Mouse (Mus musculus): ENCODE measurements at regions not wholly inside any gene's neighbourhood (a gene's known extent, or its start where the extent isn't known, plus 50 kb on each side); places are given as distances from the start of the nearest gene placed in this dataset.

GRCm38 (mm10) chr5:84934369-84934768 is 517.2 kb upstream of the Epha5 start:
- WGBS (ENCODE audit: insufficient replicate concordance), result 79% methylated on average over 1 of the region's 1 CpGs
- Histone ChIP-seq H3K27ac (no peak overlapping the region), H3K4me2 (no peak overlapping the region), H3K4me3 (replicated peaks) (no peak overlapping the region), H3K9ac (no peak overlapping the region), H3K27me3 (no peaks in the 10 kb centered on the region), H3K36me3 (no peaks in the 10 kb centered on the region), H3K9me3 (replicated peaks) (no peaks in the 10 kb centered on the region; the same call in 1 of the 2 replicates), H3K4me1 (replicated peaks) (no peaks in the 10 kb centered on the region)
- ATAC-seq (ENCODE audit: low read depth), result no peak
- DNase-seq, result no peak

GRCm38 (mm10) chr5:84917631-84918292 is 500.6 kb upstream of the Epha5 start:
- DNase-seq (no peak), ATAC-seq (ENCODE audit: low read depth) (no peak)
- no peak overlapping the region for H3K4me3 ChIP-seq (replicated peaks)
- no peak overlapping the region for H3K27ac ChIP-seq
- H3K36me3 ChIP-seq, result no peaks in the 10 kb centered on the region
- no peaks in the 10 kb centered on the region for H3K27me3 ChIP-seq
- H3K4me2 ChIP-seq, result no peak overlapping the region
- H3K4me1 ChIP-seq (replicated peaks), result no peaks in the 10 kb centered on the region
- H3K9me3 ChIP-seq (replicated peaks), result no peaks in the 10 kb centered on the region
- H3K9ac ChIP-seq, result no peak overlapping the region
- WGBS (ENCODE audit: insufficient replicate concordance), result 61% methylated on average over 1 of the region's 1 CpGs

- H3K27ac ChIP-seq, result no peak overlapping the region
- no peak overlapping the region for H3K9ac ChIP-seq
- no peaks in the 10 kb centered on the region for H3K36me3 ChIP-seq
- no peaks in the 10 kb centered on the region for H3K4me1 ChIP-seq (replicated peaks)
- no peak overlapping the region for H3K4me3 ChIP-seq (replicated peaks)
- no peaks in the 10 kb centered on the region for H3K27me3 ChIP-seq
- 45% methylated on average over 4 of the region's 4 CpGs for WGBS (ENCODE audit: insufficient replicate concordance)
- ATAC-seq (ENCODE audit: low read depth) (no peak), DNase-seq (no peak)
- no peak overlapping the region for H3K4me2 ChIP-seq
- H3K9me3 ChIP-seq (replicated peaks), result no peaks in the 10 kb centered on the region
These were observed 484.5 kb upstream of the Epha5 start for GRCm38 (mm10) chr5:84901669-84902068.

GRCm38 (mm10) chr5:84897535-84897934 is 480.4 kb upstream of the Epha5 start:
- DNase-seq, result no peak
- Histone ChIP-seq H3K27ac (no peak overlapping the region), H3K4me2 (no peak overlapping the region), H3K9ac (no peak overlapping the region), H3K4me1 (replicated peaks) (no peaks in the 10 kb centered on the region), H3K4me3 (replicated peaks) (no peak overlapping the region), H3K27me3 (no peaks in the 10 kb centered on the region), H3K36me3 (no peaks in the 10 kb centered on the region), H3K9me3 (replicated peaks) (0 out of 2 replicates have a peak, but pooled peaks cover 2% of the 10 kb centered on the region)
- no peak for ATAC-seq (ENCODE audit: low read depth)
- WGBS (ENCODE audit: insufficient replicate concordance), result 92% methylated on average over 1 of the region's 1 CpGs

GRCm38 (mm10) chr5:84853622-84854021 is 436.4 kb upstream of the Epha5 start:
- no peak overlapping the region for H3K27ac ChIP-seq
- no peak overlapping the region for H3K4me3 ChIP-seq (replicated peaks)
- no peaks in the 10 kb centered on the region for H3K9me3 ChIP-seq (replicated peaks)
- H3K4me1 ChIP-seq (replicated peaks), result no peaks in the 10 kb centered on the region
- no peak overlapping the region for H3K4me2 ChIP-seq
- no peaks in the 10 kb centered on the region for H3K36me3 ChIP-seq
- H3K9ac ChIP-seq, result no peak overlapping the region
- no peaks in the 10 kb centered on the region for H3K27me3 ChIP-seq
- WGBS (ENCODE audit: insufficient replicate concordance), result 52% methylated on average over 1 of the region's 1 CpGs
- peak; percentile 54; the same call in 1 of the 2 replicates for ATAC-seq (ENCODE audit: low read depth)
- DNase-seq, result no peak

GRCm38 (mm10) chr5:84849175-84849574 is 432.0 kb upstream of the Epha5 start:
- Histone ChIP-seq H3K4me3 (replicated peaks) (no peak overlapping the region), H3K9ac (no peak overlapping the region), H3K27ac (no peak overlapping the region), H3K9me3 (replicated peaks) (no peaks in the 10 kb centered on the region), H3K4me1 (replicated peaks) (no peaks in the 10 kb centered on the region), H3K36me3 (no peaks in the 10 kb centered on the region), H3K27me3 (no peaks in the 10 kb centered on the region), H3K4me2 (no peak overlapping the region)
- no peak for DNase-seq
- no peak for ATAC-seq (ENCODE audit: low read depth)

- H3K9me3 ChIP-seq (replicated peaks), result no peaks in the 10 kb centered on the region
- no peaks in the 10 kb centered on the region for H3K4me1 ChIP-seq (replicated peaks)
- no peak overlapping the region for H3K27ac ChIP-seq
- no peaks in the 10 kb centered on the region for H3K27me3 ChIP-seq
- no peak overlapping the region for H3K4me2 ChIP-seq
- no peaks in the 10 kb centered on the region for H3K36me3 ChIP-seq
- ATAC-seq (ENCODE audit: low read depth) (no peak), DNase-seq (no peak)
- WGBS (ENCODE audit: insufficient replicate concordance), result 41% methylated on average over 2 of the region's 2 CpGs
- no peak overlapping the region for H3K4me3 ChIP-seq (replicated peaks)
- no peak overlapping the region for H3K9ac ChIP-seq
These were observed 431.6 kb upstream of the Epha5 start for GRCm38 (mm10) chr5:84848765-84849164.

GRCm38 (mm10) chr5:84811460-84811859 is 394.3 kb upstream of the Epha5 start:
- no peak for ATAC-seq (ENCODE audit: low read depth)
- no peaks in the 10 kb centered on the region for H3K36me3 ChIP-seq
- 54% methylated on average over 2 of the region's 2 CpGs for WGBS (ENCODE audit: insufficient replicate concordance)
- H3K9me3 ChIP-seq (replicated peaks), result no peaks in the 10 kb centered on the region
- no peak for DNase-seq
- no peaks in the 10 kb centered on the region for H3K4me1 ChIP-seq (replicated peaks)
- H3K4me3 ChIP-seq (replicated peaks), result no peak overlapping the region
- no peak overlapping the region for H3K27ac ChIP-seq
- H3K9ac ChIP-seq, result no peak overlapping the region
- H3K27me3 ChIP-seq, result no peaks in the 10 kb centered on the region
- no peak overlapping the region for H3K4me2 ChIP-seq

GRCm38 (mm10) chr5:84810844-84811243 is 393.7 kb upstream of the Epha5 start:
- Histone ChIP-seq H3K4me3 (replicated peaks) (no peak overlapping the region), H3K4me2 (no peak overlapping the region), H3K9ac (no peak overlapping the region), H3K4me1 (replicated peaks) (no peaks in the 10 kb centered on the region), H3K27ac (no peak overlapping the region), H3K9me3 (replicated peaks) (no peaks in the 10 kb centered on the region), H3K27me3 (no peaks in the 10 kb centered on the region), H3K36me3 (no peaks in the 10 kb centered on the region)
- WGBS (ENCODE audit: insufficient replicate concordance), result 68% methylated on average over 3 of the region's 3 CpGs
- ATAC-seq (ENCODE audit: low read depth) (no peak), DNase-seq (no peak)

GRCm38 (mm10) chr5:84762618-84763017 is 345.4 kb upstream of the Epha5 start:
- no peak overlapping the region for H3K4me3 ChIP-seq (replicated peaks)
- DNase-seq (no peak), ATAC-seq (ENCODE audit: low read depth) (no peak)
- no peak overlapping the region for H3K9ac ChIP-seq
- H3K9me3 ChIP-seq (replicated peaks), result no peaks in the 10 kb centered on the region
- no peaks in the 10 kb centered on the region for H3K36me3 ChIP-seq
- 46% methylated on average over 1 of the region's 1 CpGs for WGBS (ENCODE audit: insufficient replicate concordance)
- no peak overlapping the region for H3K27ac ChIP-seq
- H3K4me2 ChIP-seq, result no peak overlapping the region
- H3K4me1 ChIP-seq (replicated peaks), result no peaks in the 10 kb centered on the region
- H3K27me3 ChIP-seq, result no peaks in the 10 kb centered on the region

GRCm38 (mm10) chr5:84752053-84752452 is 334.9 kb upstream of the Epha5 start:
- Histone ChIP-seq H3K27ac (no peak overlapping the region), H3K4me1 (replicated peaks) (no peaks in the 10 kb centered on the region), H3K9ac (no peak overlapping the region), H3K36me3 (no peaks in the 10 kb centered on the region), H3K4me2 (no peak overlapping the region), H3K27me3 (no peaks in the 10 kb centered on the region), H3K4me3 (replicated peaks) (no peak overlapping the region), H3K9me3 (replicated peaks) (no peaks in the 10 kb centered on the region)
- DNase-seq, result no peak
- ATAC-seq (ENCODE audit: low read depth), result no peak

GRCm38 (mm10) chr5:84705436-84705835 is 288.3 kb upstream of the Epha5 start:
- Histone ChIP-seq H3K9me3 (replicated peaks) (0 out of 2 replicates have a peak, but pooled peaks cover 4% of the 10 kb centered on the region), H3K9ac (no peak overlapping the region), H3K27me3 (no peaks in the 10 kb centered on the region), H3K27ac (no peak overlapping the region), H3K4me1 (replicated peaks) (no peaks in the 10 kb centered on the region), H3K36me3 (no peaks in the 10 kb centered on the region), H3K4me2 (no peak overlapping the region), H3K4me3 (replicated peaks) (no peak overlapping the region)
- no peak for DNase-seq
- no peak for ATAC-seq (ENCODE audit: low read depth)
- WGBS (ENCODE audit: insufficient replicate concordance), result 59% methylated on average over 2 of the region's 2 CpGs

All from liver, embryonic 13.5 days (tissue).